Mouse (Mus musculus): ENCODE results near the gene Mmp11.

- TF ChIP-seq POLR2A (IDR thresholded peaks at IDR 0.05; ENCODE audit: insufficient read depth, low read depth, low read length) (no peak), CTCF (IDR thresholded peaks at IDR 0.05) (no peak)
Observed at GRCm38 (mm10) chr10:75915557-75915956, 20.7 kb downstream of the Mmp11 start.

Data from heart, adult 2 months (tissue).